Mouse (Mus musculus): ENCODE measurements around the gene Erc2.

Erc2 gene

DNA sequence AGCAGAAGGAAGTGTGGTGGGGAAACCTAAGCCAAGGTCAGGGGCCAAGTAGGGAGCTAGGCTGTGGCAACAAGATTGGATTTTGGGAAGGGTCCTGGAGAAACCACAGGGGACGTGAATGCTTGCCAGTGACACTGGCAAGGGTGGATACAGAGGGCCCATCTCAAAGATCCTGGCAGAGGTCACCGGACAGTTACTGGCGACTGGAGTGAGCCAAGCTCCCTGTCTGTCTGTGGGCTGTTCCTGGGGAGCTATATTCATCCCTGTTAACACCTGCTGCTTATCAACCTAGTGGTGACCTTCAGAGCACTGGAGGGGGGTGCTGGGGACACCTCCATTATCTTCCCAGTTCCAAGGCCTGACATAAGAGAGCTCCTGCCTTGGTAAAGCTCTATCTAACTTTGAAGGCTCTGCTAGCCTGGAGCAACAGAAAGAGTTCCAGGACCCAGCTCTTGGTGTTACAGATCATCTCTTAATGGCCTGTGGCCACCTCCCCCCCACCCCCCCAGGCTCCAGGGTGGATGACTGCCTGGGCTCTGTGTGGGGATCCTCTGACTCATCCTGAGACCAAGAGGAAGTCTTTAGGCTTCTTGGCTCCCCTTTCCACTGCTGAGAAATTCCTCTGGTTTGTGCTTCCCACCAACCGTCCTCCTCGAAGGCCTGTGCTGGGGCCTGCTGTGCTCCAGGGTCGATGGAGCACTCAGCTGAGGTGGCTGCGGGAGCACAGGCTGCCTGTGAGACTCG is 790.2 kb downstream of the Erc2 start:
- DNase-seq (ENCODE audit: extremely low read depth, insufficient read length, low spot score) = no peak

- no peak for DNase-seq (ENCODE audit: extremely low read depth, insufficient read length, low spot score)
These were observed 791.3 kb downstream of the Erc2 start for GRCm38 (mm10) chr14:28413516-28413915.

GRCm38 (mm10) chr14:28417019-28417418 is 794.8 kb downstream of the Erc2 start:
- DNase-seq (ENCODE audit: extremely low read depth, insufficient read length, low spot score) = no peak

GRCm38 (mm10) chr14:28418497-28418896 is 796.3 kb downstream of the Erc2 start:
- DNase-seq (ENCODE audit: extremely low read depth, insufficient read length, low spot score) = no peak

DNA sequence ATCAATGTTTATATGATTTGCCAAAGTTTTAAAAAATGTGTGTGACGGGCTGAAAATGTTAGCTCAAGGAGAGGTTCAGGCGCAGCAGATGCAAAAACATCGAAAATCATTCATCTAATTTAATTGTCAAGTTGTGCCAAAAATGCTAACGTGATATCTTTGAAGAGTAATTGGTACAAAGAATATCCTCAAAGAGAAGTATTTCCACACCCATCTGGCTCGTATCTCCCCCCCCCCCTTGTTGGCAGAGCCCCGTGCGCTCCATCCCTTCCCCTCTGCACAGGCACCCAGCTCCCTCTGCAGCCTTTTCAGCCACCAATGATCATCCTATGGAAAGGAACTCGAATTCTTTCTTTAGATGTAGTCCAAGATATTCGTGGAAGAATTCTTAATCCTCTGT is 797.0 kb downstream of the Erc2 start:
- DNase-seq (ENCODE audit: extremely low read depth, insufficient read length, low spot score) = no peak

GRCm38 (mm10) chr14:28420596-28420995 is 798.4 kb downstream of the Erc2 start:
- DNase-seq (ENCODE audit: extremely low read depth, insufficient read length, low spot score) = no peak

DNA sequence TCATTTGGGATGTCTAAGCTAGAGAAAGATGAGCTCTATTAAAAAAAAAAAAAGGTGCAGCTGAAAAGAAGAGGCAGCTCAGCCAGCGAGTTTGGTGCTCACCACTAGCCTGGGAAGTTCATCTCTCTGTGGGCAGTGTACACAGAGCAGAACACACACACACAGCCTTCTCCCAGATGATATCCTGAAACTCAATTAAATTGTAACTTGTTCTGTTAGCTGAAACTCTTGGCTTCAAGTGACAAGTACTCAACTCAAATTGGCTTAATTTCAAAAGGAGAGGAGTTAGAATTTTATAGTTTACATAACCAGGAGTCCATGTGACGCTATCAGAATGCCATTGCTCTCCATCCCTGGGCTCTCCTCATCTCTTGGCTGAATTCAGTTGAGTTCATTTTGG is 804.4 kb downstream of the Erc2 start:
- no peak for DNase-seq (ENCODE audit: extremely low read depth, insufficient read length, low spot score)

DNA sequence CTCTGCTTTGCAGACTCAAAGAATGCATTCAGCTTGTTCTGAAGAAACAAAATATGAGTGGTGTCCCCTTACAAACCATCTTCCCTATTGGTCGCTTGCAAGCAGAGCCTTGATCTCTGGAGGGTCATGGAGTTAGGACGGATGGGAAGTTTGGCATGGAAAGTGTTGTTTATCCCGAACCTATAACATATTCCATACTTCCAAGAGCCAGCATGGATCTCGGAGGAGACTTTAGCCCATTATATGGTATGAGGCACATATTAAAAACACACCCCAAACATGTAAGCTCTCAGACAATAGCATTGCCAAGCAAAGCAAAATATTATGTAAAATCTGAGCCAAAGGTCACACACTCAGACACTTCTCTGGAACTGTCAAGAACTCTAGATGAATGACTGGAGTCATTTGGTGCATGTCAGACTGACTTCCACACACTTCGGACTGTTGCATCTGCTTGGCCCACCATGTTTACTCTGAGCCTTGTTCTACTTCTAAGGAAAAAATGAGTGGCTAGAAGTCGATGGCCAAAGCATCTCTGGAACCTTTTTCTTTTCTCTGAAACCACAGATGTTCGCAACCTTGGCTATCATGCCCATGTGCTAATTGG is 809.6 kb downstream of the Erc2 start:
- DNase-seq (ENCODE audit: extremely low read depth, insufficient read length, low spot score) = no peak

GRCm38 (mm10) chr14:28434996-28435395 is 812.8 kb downstream of the Erc2 start:
- DNase-seq (ENCODE audit: extremely low read depth, insufficient read length, low spot score) = no peak

- DNase-seq (ENCODE audit: extremely low read depth, insufficient read length, low spot score) = no peak
These were observed 816.9 kb downstream of the Erc2 start for GRCm38 (mm10) chr14:28439171-28439570.

- DNase-seq (ENCODE audit: extremely low read depth, insufficient read length, low spot score) = no peak
These were observed 819.2 kb downstream of the Erc2 start for GRCm38 (mm10) chr14:28441240-28441967.

- no peak for DNase-seq (ENCODE audit: extremely low read depth, insufficient read length, low spot score)
These were observed 821.2 kb downstream of the Erc2 start for GRCm38 (mm10) chr14:28443254-28443944.

GRCm38 (mm10) chr14:28445737-28446136 is 823.5 kb downstream of the Erc2 start:
- DNase-seq (ENCODE audit: extremely low read depth, insufficient read length, low spot score) = no peak

DNA sequence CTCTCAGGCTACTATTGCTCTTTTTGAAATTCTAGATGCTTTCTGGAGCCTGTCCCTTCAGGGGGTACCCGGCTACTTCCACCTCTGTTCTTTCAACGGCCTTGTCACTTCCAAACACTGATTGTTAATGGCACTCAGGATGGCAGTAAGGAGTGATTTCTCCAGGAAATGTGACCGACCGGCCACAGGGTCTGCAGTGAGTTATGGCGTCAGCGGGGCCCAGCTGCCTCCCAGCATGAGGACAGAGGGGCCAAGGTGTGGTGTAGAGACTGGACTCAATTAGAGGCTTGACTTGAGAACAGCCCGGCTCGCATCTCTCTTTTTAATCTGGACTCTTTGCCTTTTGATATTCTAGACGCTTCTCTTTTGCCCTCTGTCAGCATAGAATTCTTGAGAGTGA is 829.5 kb downstream of the Erc2 start:
- DNase-seq (ENCODE audit: extremely low read depth, insufficient read length, low spot score) = no peak

DNA sequence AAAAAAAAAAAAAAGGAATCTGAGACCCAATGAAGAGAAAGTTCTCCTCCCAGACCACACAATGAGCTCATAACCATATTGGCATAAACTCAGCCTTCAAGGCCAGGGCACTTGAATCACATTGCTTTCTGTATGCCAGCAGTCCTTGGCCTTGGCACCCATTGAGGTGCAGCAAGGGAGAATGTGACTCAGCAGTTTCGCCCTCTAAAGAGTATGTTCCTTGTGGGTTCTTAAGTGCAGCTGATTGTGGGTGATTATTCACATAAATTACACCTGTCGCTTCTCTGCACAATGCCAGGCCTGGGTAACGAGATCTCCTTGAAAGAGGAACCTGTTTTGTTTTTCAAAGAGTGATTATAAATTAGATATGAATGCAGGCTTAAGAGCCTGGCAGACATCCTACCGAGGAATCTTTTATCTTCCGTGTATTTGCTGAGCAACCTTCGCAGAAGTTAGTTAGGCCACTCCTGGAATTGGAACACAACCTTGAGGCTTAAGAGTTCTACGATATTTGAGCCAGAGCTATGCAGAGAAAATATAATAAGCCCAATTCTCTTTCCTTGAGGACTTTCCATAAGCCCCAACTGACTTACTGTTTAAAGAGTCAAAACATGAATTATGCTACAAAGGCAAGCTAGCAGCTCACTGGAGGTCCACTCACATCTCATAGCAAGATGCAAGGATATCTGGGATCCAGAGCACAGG is 834.3 kb downstream of the Erc2 start:
- DNase-seq (ENCODE audit: extremely low read depth, insufficient read length, low spot score) = peak; percentile 46

DNA sequence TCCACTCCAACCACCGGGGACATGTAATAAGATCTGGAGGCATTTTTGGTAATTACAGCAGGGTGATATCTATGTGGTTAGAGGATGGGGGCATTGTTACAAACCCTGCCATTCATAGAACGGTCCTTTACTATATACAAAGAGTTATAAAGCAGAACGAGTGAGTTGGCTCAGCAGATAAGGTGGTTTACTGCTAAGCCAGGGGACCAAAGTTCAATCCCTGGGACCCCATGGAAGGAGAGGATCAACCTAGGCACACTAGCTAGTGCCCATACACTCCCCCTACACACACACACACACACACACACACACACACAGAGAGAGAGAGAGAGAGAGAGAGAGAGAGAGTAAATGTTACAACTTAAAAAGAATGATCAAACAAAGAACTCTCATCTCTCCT is 835.2 kb downstream of the Erc2 start:
- DNase-seq (ENCODE audit: extremely low read depth, insufficient read length, low spot score) = no peak

DNA sequence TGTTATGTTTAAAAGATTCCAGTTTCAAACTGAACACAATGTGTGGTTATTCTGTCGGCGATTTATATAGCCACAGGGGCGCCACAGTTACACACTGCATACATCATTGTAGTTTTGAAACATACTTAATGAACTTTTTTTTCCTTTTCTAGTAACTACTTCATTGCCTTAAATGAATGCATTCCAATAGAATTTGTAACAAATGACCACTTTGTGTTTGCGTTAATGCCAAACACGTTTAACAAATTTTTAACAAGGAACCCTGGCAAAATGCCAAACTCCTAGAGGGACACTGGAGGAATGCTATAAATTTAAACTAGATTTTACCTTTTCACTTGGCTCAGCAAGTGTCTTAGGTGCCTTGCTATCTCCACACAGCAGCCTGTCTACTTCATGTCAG is 845.7 kb downstream of the Erc2 start:
- DNase-seq (ENCODE audit: extremely low read depth, insufficient read length, low spot score) = no peak

GRCm38 (mm10) chr14:28469696-28470095 is 847.5 kb downstream of the Erc2 start:
- DNase-seq (ENCODE audit: extremely low read depth, insufficient read length, low spot score) = no peak

DNA sequence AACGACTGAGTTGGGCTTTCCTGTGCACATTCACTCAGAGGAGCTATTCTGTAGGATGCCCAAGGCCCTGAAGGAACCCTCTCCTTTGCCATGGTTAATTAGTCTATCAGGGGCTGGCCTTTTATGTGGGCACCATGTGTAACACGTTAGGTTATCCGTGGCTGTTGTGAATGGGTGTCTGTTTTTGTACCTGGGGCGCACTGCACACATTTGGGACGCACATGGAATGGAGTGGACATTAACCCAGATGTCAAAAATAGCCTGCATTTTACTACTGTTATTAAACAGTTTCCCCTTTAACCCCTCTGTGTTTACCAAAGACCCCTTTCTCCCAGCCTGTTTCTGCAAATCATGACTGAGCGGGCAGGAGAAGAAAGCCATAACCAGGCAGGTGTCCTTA is 848.0 kb downstream of the Erc2 start:
- DNase-seq (ENCODE audit: extremely low read depth, insufficient read length, low spot score) = no peak

GRCm38 (mm10) chr14:28475012-28475411 is 852.8 kb downstream of the Erc2 start:
- no peak for DNase-seq (ENCODE audit: extremely low read depth, insufficient read length, low spot score)

DNA sequence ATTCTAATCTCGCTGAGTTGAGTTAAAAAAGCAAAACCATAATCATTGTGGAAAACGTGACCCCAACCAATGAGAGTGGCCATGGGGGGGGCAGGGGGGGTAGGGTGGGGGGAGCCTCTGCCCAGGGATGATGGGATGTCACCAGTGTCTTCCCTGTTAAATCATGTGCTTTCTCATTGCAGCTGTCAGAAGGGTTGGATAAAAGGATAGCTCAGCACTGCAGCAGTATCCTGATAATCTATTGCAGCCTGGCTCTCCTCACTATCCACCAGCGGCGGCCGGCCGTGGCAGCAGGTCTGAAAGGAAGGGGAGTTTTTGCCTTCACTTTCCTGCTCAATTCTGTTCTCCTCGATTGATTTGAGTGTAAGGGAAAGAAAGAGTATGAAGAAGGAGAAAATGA is 853.2 kb downstream of the Erc2 start:
- DNase-seq (ENCODE audit: extremely low read depth, insufficient read length, low spot score) = no peak
